Mouse (Mus musculus): ENCODE results near the gene Tas2r105.

Gene Tas2r105

DNA sequence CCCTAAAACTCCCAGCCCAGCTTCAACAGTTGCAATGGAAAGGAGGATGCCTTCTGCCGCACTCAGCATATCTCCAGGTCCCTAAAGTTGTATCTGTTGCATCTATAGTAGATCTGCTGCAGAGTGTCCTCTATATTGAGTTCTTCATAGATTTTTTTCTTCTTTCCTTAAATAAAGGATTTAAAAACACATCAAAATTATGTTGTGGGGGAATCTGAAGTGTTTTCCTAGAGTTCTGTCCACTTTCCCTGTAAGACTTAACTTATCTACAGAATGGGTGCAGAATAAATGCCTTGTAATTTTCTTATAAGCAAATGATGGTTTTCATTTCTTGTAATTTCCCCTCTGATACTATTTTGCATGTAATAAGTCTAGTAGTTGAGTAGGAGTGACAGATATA is at the start of gene Tas2r105:
TSS of gene Tas2r105 (minus strand) at position 101 of the 400 bp plus-strand sequence.
- DNase-seq (ENCODE audit: low read depth), result no peak

GRCm38 (mm10) chr6:131712803-131713202 is 25.5 kb upstream of the Tas2r105 start:
- peak; percentile 63 for DNase-seq (ENCODE audit: low read depth)

DNA sequence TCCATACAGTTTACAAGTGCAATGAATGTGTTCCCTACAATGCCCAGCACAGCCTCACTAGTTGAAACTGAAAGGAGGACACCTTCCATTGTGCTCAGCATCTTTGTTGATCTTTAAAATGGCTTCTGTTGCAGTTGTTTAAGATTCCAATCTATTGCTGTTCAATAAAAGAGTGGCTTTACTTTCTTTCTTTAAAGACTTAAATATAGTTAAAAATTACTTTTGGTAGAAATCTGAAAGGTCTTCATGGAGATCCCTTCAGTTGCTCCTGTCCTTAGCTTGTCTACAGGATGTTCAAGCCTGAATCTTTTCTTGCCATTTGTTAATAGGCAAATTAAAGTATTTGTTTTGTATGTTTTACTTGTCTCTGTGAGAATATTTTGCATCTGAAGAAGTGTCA is 2.7 kb upstream of the Tas2r105 start, which contains the start of gene Tas2r114:
TSS of gene Tas2r114 (minus strand) at position 101 of the 400 bp plus-strand sequence.
- no peak for DNase-seq (ENCODE audit: low read depth)

GRCm38 (mm10) chr6:131685644-131686043 is 1.7 kb downstream of the Tas2r105 start, which contains the start of gene Tas2r104:
Gene Tas2r104 (minus strand): TSS chr6:131685744.
- DNase-seq (ENCODE audit: low read depth), result no peak

- DNase-seq (ENCODE audit: low read depth), result no peak
Measured at GRCm38 (mm10) chr6:131678786-131679185, 8.5 kb downstream of the Tas2r105 start, which contains the start of gene Tas2r106. Gene Tas2r106 (minus strand): TSS chr6:131678886.

DNA sequence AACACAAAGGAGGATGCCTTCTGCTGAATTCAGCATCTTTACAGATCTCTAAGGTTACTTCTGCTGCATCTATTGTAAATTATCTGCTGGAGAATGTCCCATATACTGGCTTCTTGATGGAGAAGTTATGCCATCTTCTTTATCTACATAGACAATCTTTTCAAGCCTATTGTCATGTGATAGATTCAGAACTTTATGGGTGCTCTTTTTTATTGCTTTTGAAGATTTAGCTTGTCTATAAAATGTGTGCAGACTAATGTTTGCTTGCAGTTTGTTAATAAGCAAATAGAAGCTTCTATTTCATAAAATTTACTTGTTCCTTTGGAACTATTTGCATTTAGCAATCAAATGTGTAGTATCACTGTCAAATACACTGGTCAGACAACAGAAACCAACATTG is 27.2 kb downstream of the Tas2r105 start, which contains the start of gene Tas2r107:
TSS of gene Tas2r107 (minus strand) at position 101 of the 400 bp plus-strand sequence.
- no peak for DNase-seq (ENCODE audit: low read depth)
